Mouse (Mus musculus): Measurements from ENCODE around the gene Rapgefl1. TPM values are rescaled to one million over a fixed set of nuclear protein-coding genes. Genes with fewer than 3 reads are reported as not detected.

Rapgefl1 gene
- polyA plus RNA-seq, 2 experiments, result 8.9 to 31.4 TPM

DNA sequence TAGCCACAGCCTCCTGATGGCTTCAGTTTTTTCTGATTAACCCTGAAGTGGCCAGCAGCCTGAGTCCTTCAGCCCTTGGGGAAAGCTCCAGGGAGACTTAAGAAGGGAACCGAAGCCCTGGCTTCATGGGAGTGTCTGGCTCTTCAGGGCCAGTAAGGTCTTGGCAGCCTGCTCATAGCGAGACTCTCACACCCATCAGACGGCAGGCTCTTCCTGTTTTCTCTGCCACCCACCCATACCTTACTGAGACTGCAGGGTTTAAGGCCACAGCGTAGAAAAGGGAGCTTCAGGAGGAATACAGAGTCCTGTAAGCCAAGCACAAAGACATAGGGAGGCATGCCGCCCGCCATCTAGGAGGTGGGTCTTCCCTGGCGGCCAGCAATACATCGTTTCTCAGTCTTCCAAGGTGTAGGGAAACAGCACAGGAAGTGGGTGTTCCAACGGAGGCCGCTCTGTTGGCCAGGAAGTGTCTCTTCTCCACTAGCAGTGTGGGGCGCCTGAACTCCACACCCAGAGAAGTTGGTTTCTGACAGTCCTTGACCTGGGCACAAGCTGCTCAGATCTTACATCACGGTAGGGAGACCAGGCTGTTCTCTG lies 64.0 kb downstream of the Rapgefl1 start:
- 81% methylated on average over 12 of the region's 12 CpGs for WGBS
- Histone ChIP-seq H3K4me2 (replicated peaks; ENCODE audit: low read depth, low read length, severe bottlenecking) (no peak overlapping the region), H3K27me3 (ENCODE audit: control insufficient read depth, insufficient read depth, low read length) (no peaks in the 10 kb centered on the region), H3K36me3 (ENCODE audit: control insufficient read depth, insufficient read depth, low read length) (peaks cover 73% of the 10 kb centered on the region), H3K4me1 (ENCODE audit: control insufficient read depth, insufficient read depth, low read length) (peaks cover 7% of the 10 kb centered on the region), H3K27ac (replicated peaks; ENCODE audit: low read depth, low read length) (no peak overlapping the region), H3K9me3 (ENCODE audit: control insufficient read depth, low read length) (no peaks in the 10 kb centered on the region), H3K4me3 (replicated peaks; ENCODE audit: low read length) (no peak overlapping the region), H3K9ac (ENCODE audit: low read depth, low read length, severe bottlenecking) (no peak overlapping the region)
- TF ChIP-seq POLR2A (IDR thresholded peaks at IDR 0.05; ENCODE audit: borderline replicate concordance, extremely low read depth, insufficient read depth, insufficient read length), result no peak
- ATAC-seq (ENCODE audit: low FRiP score, low read depth), result no peak
- DNase-seq (ENCODE audit: low spot score), result no peak

DNA sequence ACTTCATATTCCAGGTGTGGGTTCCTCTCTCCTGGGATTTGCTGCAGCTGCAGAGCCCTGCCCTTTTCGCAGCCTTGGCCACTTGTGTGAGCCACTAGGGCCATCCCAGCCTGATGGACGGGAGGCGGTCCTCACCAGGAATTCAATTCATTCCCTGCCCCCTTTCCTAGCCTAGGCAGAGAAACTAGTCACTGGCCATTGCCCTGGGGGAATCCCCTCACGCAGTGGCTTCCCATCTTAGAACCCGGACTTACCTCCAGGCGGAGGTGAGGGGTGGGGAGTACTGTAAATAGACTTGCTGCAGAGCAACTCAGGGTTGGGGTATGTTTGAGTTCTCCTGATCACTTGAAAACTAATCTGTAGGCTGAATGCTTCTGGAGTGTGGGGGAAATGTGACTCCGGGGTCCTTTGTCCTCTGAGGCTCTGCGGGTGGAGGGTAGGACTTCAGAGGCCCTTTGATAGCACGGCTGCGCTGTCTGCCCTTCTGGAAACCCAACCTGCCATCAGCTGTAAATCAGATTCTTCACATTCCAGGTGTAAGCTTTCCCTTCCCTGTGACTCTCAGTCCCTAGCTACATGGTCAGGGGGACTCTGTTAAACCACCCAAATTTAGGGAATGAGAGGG lies 66.1 kb downstream of the Rapgefl1 start:
- no peak overlapping the region for H3K4me3 ChIP-seq (replicated peaks; ENCODE audit: low read length)
- no peaks in the 10 kb centered on the region for H3K27me3 ChIP-seq (ENCODE audit: control insufficient read depth, insufficient read depth, low read length)
- no peaks in the 10 kb centered on the region for H3K9me3 ChIP-seq (ENCODE audit: control insufficient read depth, low read length)
- TF ChIP-seq POLR2A (IDR thresholded peaks at IDR 0.05; ENCODE audit: borderline replicate concordance, extremely low read depth, insufficient read depth, insufficient read length), result no peak
- 0 out of 2 replicates have a peak overlapping the region, but pooled peaks have one; percentile 7 for H3K9ac ChIP-seq (ENCODE audit: low read depth, low read length, severe bottlenecking)
- no peak overlapping the region for H3K4me2 ChIP-seq (replicated peaks; ENCODE audit: low read depth, low read length, severe bottlenecking)
- peaks cover 7% of the 10 kb centered on the region for H3K4me1 ChIP-seq (ENCODE audit: control insufficient read depth, insufficient read depth, low read length)
- ATAC-seq (ENCODE audit: low FRiP score, low read depth) (no peak), DNase-seq (ENCODE audit: low spot score) (no peak)
- peaks cover 55% of the 10 kb centered on the region for H3K36me3 ChIP-seq (ENCODE audit: control insufficient read depth, insufficient read depth, low read length)
- WGBS, result 13% methylated on average over 10 of the region's 10 CpGs
- peak overlapping the region; percentile 48; the same call in 1 of the 2 replicates for H3K27ac ChIP-seq (replicated peaks; ENCODE audit: low read depth, low read length)

Other genes with a start within 250 kb of the Rapgefl1 start
- 76.8 and 86.6 TPM in 2 replicates for gene Ormdl3, start 249.4 kb upstream of the Rapgefl1 start, polyA plus RNA-seq (2012; rRNA removed)
- gene Ormdl3, start 249.4 kb upstream of the Rapgefl1 start, polyA plus RNA-seq (2014; fragmentation: Nextera tagmentation; extraction: Ambion mirVana), result 12.9 and 13.7 TPM in 2 replicates
- not detected in 2 replicates for gene Lrrc3c, start 238.5 kb upstream of the Rapgefl1 start, polyA plus RNA-seq (2012; rRNA removed)
- not detected in 2 replicates for gene Lrrc3c, start 238.5 kb upstream of the Rapgefl1 start, polyA plus RNA-seq (2014; fragmentation: Nextera tagmentation; extraction: Ambion mirVana)
- gene Gm12355, start 211.1 kb upstream of the Rapgefl1 start, polyA plus RNA-seq (2012; rRNA removed), result 0.12 and 0.31 TPM in 2 replicates
- gene Gm12355, start 211.1 kb upstream of the Rapgefl1 start, polyA plus RNA-seq (2014; fragmentation: Nextera tagmentation; extraction: Ambion mirVana), result 0.69 and 1.3 TPM in 2 replicates
- gene Gsdma3, start 210.4 kb upstream of the Rapgefl1 start, polyA plus RNA-seq (2012; rRNA removed), result not detected in 2 replicates
- not detected in 2 replicates for gene Gsdma3, start 210.4 kb upstream of the Rapgefl1 start, polyA plus RNA-seq (2014; fragmentation: Nextera tagmentation; extraction: Ambion mirVana)
- not detected in 2 replicates for gene Gsdma2, start 190.0 kb upstream of the Rapgefl1 start, polyA plus RNA-seq (2012; rRNA removed)
- not detected in 2 replicates for gene Gsdma2, start 190.0 kb upstream of the Rapgefl1 start, polyA plus RNA-seq (2014; fragmentation: Nextera tagmentation; extraction: Ambion mirVana)
- 0.14 and 0.16 TPM in 2 replicates for gene Gsdma, start 172.4 kb upstream of the Rapgefl1 start, polyA plus RNA-seq (2012; rRNA removed)
- gene Gsdma, start 172.4 kb upstream of the Rapgefl1 start, polyA plus RNA-seq (2014; fragmentation: Nextera tagmentation; extraction: Ambion mirVana), result 0.47 and 0.55 TPM in 2 replicates
- gene Psmd3, start 154.2 kb upstream of the Rapgefl1 start, polyA plus RNA-seq (2012; rRNA removed), result 208 and 228 TPM in 2 replicates
- 141 and 145 TPM in 2 replicates for gene Psmd3, start 154.2 kb upstream of the Rapgefl1 start, polyA plus RNA-seq (2014; fragmentation: Nextera tagmentation; extraction: Ambion mirVana)
- gene Csf3, start 135.5 kb upstream of the Rapgefl1 start, polyA plus RNA-seq (2012; rRNA removed), result 0.11 TPM in 1 of 2 replicates, not detected in the other
- gene Csf3, start 135.5 kb upstream of the Rapgefl1 start, polyA plus RNA-seq (2014; fragmentation: Nextera tagmentation; extraction: Ambion mirVana), result not detected in 2 replicates
- gene Med24, start 107.3 kb upstream of the Rapgefl1 start, polyA plus RNA-seq (2012; rRNA removed), result 83.4 and 104 TPM in 2 replicates
- 43.9 and 48.3 TPM in 2 replicates for gene Med24, start 107.3 kb upstream of the Rapgefl1 start, polyA plus RNA-seq (2014; fragmentation: Nextera tagmentation; extraction: Ambion mirVana)
- gene Thra, start 96.1 kb upstream of the Rapgefl1 start, polyA plus RNA-seq (2012; rRNA removed), result 149 and 157 TPM in 2 replicates
- gene Thra, start 96.1 kb upstream of the Rapgefl1 start, polyA plus RNA-seq (2014; fragmentation: Nextera tagmentation; extraction: Ambion mirVana), result 55.9 and 63.2 TPM in 2 replicates
- 1.8 and 2.5 TPM in 2 replicates for gene Nr1d1, start 61.5 kb upstream of the Rapgefl1 start, polyA plus RNA-seq (2012; rRNA removed)
- gene Nr1d1, start 61.5 kb upstream of the Rapgefl1 start, polyA plus RNA-seq (2014; fragmentation: Nextera tagmentation; extraction: Ambion mirVana), result 1.2 and 1.4 TPM in 2 replicates
- gene Msl1, start 41.3 kb upstream of the Rapgefl1 start, polyA plus RNA-seq (2012; rRNA removed), result 76.9 and 81.1 TPM in 2 replicates
- 19.8 and 23.5 TPM in 2 replicates for gene Msl1, start 41.3 kb upstream of the Rapgefl1 start, polyA plus RNA-seq (2014; fragmentation: Nextera tagmentation; extraction: Ambion mirVana)
- 52.4 and 56.8 TPM in 2 replicates for gene Casc3, start 31.9 kb upstream of the Rapgefl1 start, polyA plus RNA-seq (2012; rRNA removed)
- gene Casc3, start 31.9 kb upstream of the Rapgefl1 start, polyA plus RNA-seq (2014; fragmentation: Nextera tagmentation; extraction: Ambion mirVana), result 34.1 and 40.4 TPM in 2 replicates
- gene Wipf2, start 26.9 kb downstream of the Rapgefl1 start, polyA plus RNA-seq (2012; rRNA removed), result 10.5 and 11.4 TPM in 2 replicates
- gene Wipf2, start 26.9 kb downstream of the Rapgefl1 start, polyA plus RNA-seq (2014; fragmentation: Nextera tagmentation; extraction: Ambion mirVana), result 4.7 and 4.9 TPM in 2 replicates
- gene Cdc6, start 71.0 kb downstream of the Rapgefl1 start, polyA plus RNA-seq (2012; rRNA removed), result 13.1 and 15.6 TPM in 2 replicates
- gene Cdc6, start 71.0 kb downstream of the Rapgefl1 start, polyA plus RNA-seq (2014; fragmentation: Nextera tagmentation; extraction: Ambion mirVana), result 25.2 and 25.8 TPM in 2 replicates
- 39.8 and 57.0 TPM in 2 replicates for gene Rara, start 91.0 kb downstream of the Rapgefl1 start, polyA plus RNA-seq (2012; rRNA removed)
- 52.4 and 58.3 TPM in 2 replicates for gene Rara, start 91.0 kb downstream of the Rapgefl1 start, polyA plus RNA-seq (2014; fragmentation: Nextera tagmentation; extraction: Ambion mirVana)
- gene Gjd3, start 146.2 kb downstream of the Rapgefl1 start, polyA plus RNA-seq (2012; rRNA removed), result 1.3 and 2.2 TPM in 2 replicates
- 0.41 and 0.45 TPM in 2 replicates for gene Gjd3, start 146.2 kb downstream of the Rapgefl1 start, polyA plus RNA-seq (2014; fragmentation: Nextera tagmentation; extraction: Ambion mirVana)
- 98.2 and 134 TPM in 2 replicates for gene Top2a, start 187.4 kb downstream of the Rapgefl1 start, polyA plus RNA-seq (2012; rRNA removed)
- 205 and 209 TPM in 2 replicates for gene Top2a, start 187.4 kb downstream of the Rapgefl1 start, polyA plus RNA-seq (2014; fragmentation: Nextera tagmentation; extraction: Ambion mirVana)
- gene Igfbp4, start 204.5 kb downstream of the Rapgefl1 start, polyA plus RNA-seq (2012; rRNA removed), result 942 and 1,029 TPM in 2 replicates
- 1,086 and 1,234 TPM in 2 replicates for gene Igfbp4, start 204.5 kb downstream of the Rapgefl1 start, polyA plus RNA-seq (2014; fragmentation: Nextera tagmentation; extraction: Ambion mirVana)